Mouse (Mus musculus) CD4-positive, CD25-positive, alpha-beta regulatory T cell (primary cell): ENCODE results near the gene Gm26727. TPM values are rescaled to one million over a fixed set of nuclear protein-coding genes. Genes with fewer than 3 reads are reported as not detected.

Experiments used
- polyA plus RNA-seq: library from polyadenylated mRNA; unstranded; fragments of 100-300 nt; shearing (Covaris generic); gene quantifications from one replicate; pipeline ENCODE4 v1.2.1, GENCODE M21; 2017

Gm26727 gene
- polyA plus RNA-seq, result not detected

GRCm38 (mm10) chr2:67433081-67433480, at the start of gene Gm26727:
Gm26727 (minus strand) TSS chr2:67433181.

GRCm38 (mm10) chr2:67445780-67446179, 12.8 kb upstream of the Gm26727 start, which contains the start of gene Xirp2:
Xirp2 (plus strand) TSS chr2:67446002.

GRCm38 (mm10) chr2:67413425-67413824, 19.6 kb downstream of the Gm26727 start, which contains the start of gene Gm21830:
Gm21830 (plus strand) TSS chr2:67413725.

Other genes starting within 250 kb of the Gm26727 start
- not detected for gene Gm21830, start 19.5 kb downstream of the Gm26727 start, polyA plus RNA-seq
- not detected for gene Xirp2, start 12.8 kb upstream of the Gm26727 start, polyA plus RNA-seq
- 0.66 TPM for gene B3galt1, start 132.7 kb upstream of the Gm26727 start, polyA plus RNA-seq